ENCODE assay signal across 20 mouse cellular contexts in genomic region chr2:125783868-125784267, GRCm38 (mm10). TPM values are rescaled to one million over a fixed set of nuclear protein-coding genes. Genes with fewer than 3 reads are reported as not detected.
DNase-seq lines count a peak whose midpoint lies in the region; ATAC-seq and TF ChIP-seq lines count a peak whose summit lies in the region.
"Had no signal": no experiment of that assay in that cellular context is flagged by ENCODE, and none has a peak within 500 bp of the region (broad histone marks: within the 10 kb centered on the region; RNA-seq: fewer than 3 reads in every experiment).

No protein-coding gene starts in this region.

- 42% methylated on average over 4 of the region's 4 CpGs for WGBS in embryonic facial prominence, embryonic 13.5 days
- 61% methylated on average over 4 of the region's 4 CpGs for WGBS in embryonic facial prominence, embryonic 10.5 days

- H3K27ac ChIP-seq in embryonic facial prominence, embryonic 13.5 days = 0 out of 2 replicates have a peak overlapping the region, but pooled peaks have one; percentile 33
- no peak overlapping the region for H3K27ac ChIP-seq in embryonic facial prominence, embryonic 10.5 days (replicated peaks)
- H3K27ac ChIP-seq in layer of hippocampus, adult 2 months = peak overlapping the region; percentile 95
- H3K27ac ChIP-seq: intestine, embryonic 15.5 days; limb, embryonic 12.5 days; liver, embryonic 12.5 days; stomach, embryonic 15.5 days had no signal

- no peak overlapping the region for H3K4me3 ChIP-seq in embryonic facial prominence, embryonic 13.5 days
- no peak overlapping the region for H3K4me3 ChIP-seq in embryonic facial prominence, embryonic 10.5 days
- no peak overlapping the region for H3K4me3 ChIP-seq in layer of hippocampus, adult 2 months
- H3K4me3 ChIP-seq: intestine, embryonic 15.5 days had no signal

- no peaks in the 10 kb centered on the region for H3K9me3 ChIP-seq in embryonic facial prominence, embryonic 13.5 days
- no peaks in the 10 kb centered on the region for H3K9me3 ChIP-seq in embryonic facial prominence, embryonic 10.5 days
- H3K9me3 ChIP-seq: intestine, embryonic 15.5 days; limb, embryonic 12.5 days; liver, embryonic 12.5 days; stomach, embryonic 15.5 days had no signal

- H3K36me3 ChIP-seq in embryonic facial prominence, embryonic 13.5 days = no peaks in the 10 kb centered on the region
- no peaks in the 10 kb centered on the region for H3K36me3 ChIP-seq in embryonic facial prominence, embryonic 10.5 days (replicated peaks)
- H3K36me3 ChIP-seq: intestine, embryonic 15.5 days; liver, embryonic 12.5 days; stomach, embryonic 15.5 days had no signal

- no peak overlapping the region for H3K4me2 ChIP-seq in embryonic facial prominence, embryonic 13.5 days

- TF ChIP-seq POLR2A in brain, embryonic 14.5 days (IDR thresholded peaks at IDR 0.05; ENCODE audit: borderline replicate concordance, extremely low read depth, insufficient read depth, insufficient read length, poor library complexity, severe bottlenecking) = no peak

- no peak; the same call in 1 of the 2 replicates for TF ChIP-seq CTCF in layer of hippocampus, adult 2 months (conservative IDR thresholded peaks at IDR 0.05)
- TF ChIP-seq CTCF in brain, embryonic 14.5 days (IDR thresholded peaks at IDR 0.05; ENCODE audit: borderline replicate concordance, extremely low read depth, insufficient read depth, insufficient read length) = peak; percentile 16; the same call in 1 of the 2 replicates

- DNase-seq in embryonic facial prominence, embryonic 10.5 days (ENCODE audit: low spot score) = no peak
- DNase-seq in layer of hippocampus, adult 2 months (ENCODE audit: low spot score in 2 of 2) = no peak
- no peak for DNase-seq in layer of hippocampus, postnatal 36 days
- peak; percentile 16 for DNase-seq in retina, postnatal 1 day
- no peak for DNase-seq in retina, embryonic 14.5 days (ENCODE audit: low spot score)
- DNase-seq in brain, embryonic 14.5 days (ENCODE audit: low read depth) = peak; percentile 15
- no peak for DNase-seq in yolk sac, embryonic 10.5 days (ENCODE audit: low spot score)
- DNase-seq: adrenal gland, adult 8-10 months; gastrocnemius, postnatal 36 days; heart, postnatal 10 days; lung, adult 2 months; lung, postnatal 4 days; thymus, adult 18-20 months had no signal

- no peak overlapping the region for H3K9ac ChIP-seq in embryonic facial prominence, embryonic 13.5 days
- H3K9ac ChIP-seq: limb, embryonic 12.5 days; stomach, embryonic 15.5 days had no signal

- ATAC-seq in embryonic facial prominence, embryonic 13.5 days (ENCODE audit: insufficient number of reproducible peaks, insufficient read depth, low FRiP score, low TSS enrichment, low read depth) = no peak
- ATAC-seq: forebrain, embryonic 16.5 days; intestine, embryonic 15.5 days; liver, embryonic 12.5 days; Patski had no signal

- no peaks in the 10 kb centered on the region for H3K27me3 ChIP-seq in embryonic facial prominence, embryonic 13.5 days
- H3K27me3 ChIP-seq in embryonic facial prominence, embryonic 10.5 days (replicated peaks; ENCODE audit: low read depth, poor library complexity, severe bottlenecking) = no peaks in the 10 kb centered on the region
- H3K27me3 ChIP-seq: intestine, embryonic 15.5 days; limb, embryonic 12.5 days; Patski; stomach, embryonic 15.5 days had no signal

- H3K4me1 ChIP-seq in embryonic facial prominence, embryonic 13.5 days = peaks cover 23% of the 10 kb centered on the region
- peaks cover 26% of the 10 kb centered on the region for H3K4me1 ChIP-seq in embryonic facial prominence, embryonic 10.5 days

RNA-seq across cellular contexts. Expression of gene Secisbp2l, which starts 1.2 kb away (rescaled TPM):
- 21.5 and 26.0 TPM in 2 replicates for polyA plus RNA-seq in embryonic facial prominence, embryonic 13.5 days (2015; fragmentation: Nextera tagmentation; extraction: Ambion mirVana)
- 15.5 and 17.3 TPM in 2 replicates for polyA plus RNA-seq in embryonic facial prominence, embryonic 10.5 days (2016; fragmentation: Nextera tagmentation; extraction: Ambion mirVana)
- total RNA-seq in layer of hippocampus, adult 2 months (2021) = 10 to 100 TPM; 94.4 to 97.7 TPM
- 100 to 1,000 TPM; 102 to 104 TPM for total RNA-seq in layer of hippocampus, postnatal 36 days (2021)
- polyA plus RNA-seq in brain, embryonic 14.5 days (2012; rRNA removed) = 14.7 and 28.4 TPM in 2 replicates

RNA-seq across cellular contexts. Expression of gene Shc4, which starts 59.9 kb away (rescaled TPM):
- 1.5 and 2.0 TPM in 2 replicates for polyA plus RNA-seq in embryonic facial prominence, embryonic 13.5 days (2015; fragmentation: Nextera tagmentation; extraction: Ambion mirVana)
- 1.2 and 2.0 TPM in 2 replicates for polyA plus RNA-seq in embryonic facial prominence, embryonic 10.5 days (2016; fragmentation: Nextera tagmentation; extraction: Ambion mirVana)
- 1 to 10 TPM; 4.1 to 4.2 TPM for total RNA-seq in layer of hippocampus, adult 2 months (2021)
- 1 to 10 TPM; 4.9 to 5.3 TPM for total RNA-seq in layer of hippocampus, postnatal 36 days (2021)
- 1.3 and 2.9 TPM in 2 replicates for polyA plus RNA-seq in brain, embryonic 14.5 days (2012; rRNA removed)

Comparison
In these comparisons a context has a peak if more than half of its experiments do, and no peak if none do; other contexts are left out.
1. DNase-seq: peak in retina, postnatal 1 day (single experiment) and brain, embryonic 14.5 days (single experiment); none in embryonic facial prominence, embryonic 10.5 days (single experiment), layer of hippocampus, adult 2 months (0 of 2), layer of hippocampus, postnatal 36 days (0 of 2), retina, embryonic 14.5 days (single experiment) and yolk sac, embryonic 10.5 days (single experiment).